Mouse (Mus musculus) liver, adult 2 months (tissue): Measurements from ENCODE around the gene Lmntd1.

Experiments
- CTCF ChIP-seq: fragments of 200-500 bp; IDR thresholded peaks from 2 replicates; pipeline ENCODE4 v1.5.1; 2011; ENCODE audit warnings: low read depth, low read length, control low read depth
- POLR2A ChIP-seq: fragments of 200-500 bp; IDR thresholded peaks from 2 replicates; pipeline ENCODE4 v1.6.1; 2011; ENCODE audit warnings: low read length, control low read depth; ENCODE audit not compliant: insufficient read depth; ENCODE audit errors: extremely low read depth

- no peak for TF ChIP-seq CTCF
- TF ChIP-seq POLR2A, result no peak
These were observed 213.0 kb downstream of the Lmntd1 start for GRCm38 (mm10) chr6:145401140-145401539.
